Mouse (Mus musculus) frontal cortex, postnatal 36 days (tissue): ENCODE measurements at regions not wholly inside any gene's neighbourhood (a gene's known extent, or its start where the extent isn't known, plus 50 kb on each side); places are given as distances from the start of the nearest gene placed in this dataset.
A peak's percentile ranks its signal among the peaks of the same experiment; 100 is the strongest.

Source experiments
- DNase-seq, 2 experiments: peaks; one replicate each; pipeline ENCODE4 v3.0.0; 2022; ENCODE audit warnings: low spot score in 2 of 2

GRCm38 (mm10) chr3:34593279-34593678 is 56.9 kb upstream of the Sox2 start:
- no peak for DNase-seq

- DNase-seq, result no peak
These were observed 72.2 kb upstream of the Sox2 start for GRCm38 (mm10) chr3:34577896-34578530.

GRCm38 (mm10) chr3:34577115-34577514 is 73.1 kb upstream of the Sox2 start:
- DNase-seq, result no peak

GRCm38 (mm10) chr3:34576159-34576558 is 74.0 kb upstream of the Sox2 start:
- DNase-seq, result no peak

GRCm38 (mm10) chr3:34574711-34575350 is 75.4 kb upstream of the Sox2 start:
- no peak for DNase-seq

- DNase-seq, result no peak
These were observed 76.9 kb upstream of the Sox2 start for GRCm38 (mm10) chr3:34573312-34573711.

- DNase-seq, result peak; percentile 73 to 91
These were observed 78.1 kb upstream of the Sox2 start for GRCm38 (mm10) chr3:34572081-34572480.

- DNase-seq, result no peak
These were observed 78.6 kb upstream of the Sox2 start for GRCm38 (mm10) chr3:34571630-34572029.

- no peak for DNase-seq
These were observed 80.2 kb upstream of the Sox2 start for GRCm38 (mm10) chr3:34569998-34570397.

GRCm38 (mm10) chr3:34568086-34568650 is 82.0 kb upstream of the Sox2 start:
- no peak for DNase-seq

- DNase-seq, result no peak
These were observed 84.8 kb upstream of the Sox2 start for GRCm38 (mm10) chr3:34565386-34565785.

- no peak for DNase-seq
These were observed 87.3 kb upstream of the Sox2 start for GRCm38 (mm10) chr3:34562893-34563292.

- no peak for DNase-seq
These were observed 88.5 kb upstream of the Sox2 start for GRCm38 (mm10) chr3:34561709-34562108.

- DNase-seq, result no peak
These were observed 90.1 kb upstream of the Sox2 start for GRCm38 (mm10) chr3:34559841-34560703.

- DNase-seq, result no peak
These were observed 91.2 kb upstream of the Sox2 start for GRCm38 (mm10) chr3:34558821-34559520.

- no peak for DNase-seq
These were observed 97.5 kb upstream of the Sox2 start for GRCm38 (mm10) chr3:34552542-34553208.

- no peak for DNase-seq
These were observed 99.1 kb upstream of the Sox2 start for GRCm38 (mm10) chr3:34551069-34551468.

GRCm38 (mm10) chr3:34550189-34550588 is 100.0 kb upstream of the Sox2 start:
- DNase-seq, result no peak

- no peak for DNase-seq
These were observed 117.8 kb upstream of the Sox2 start for GRCm38 (mm10) chr3:34532451-34532850.

GRCm38 (mm10) chr3:34531836-34532235 is 118.4 kb upstream of the Sox2 start:
- DNase-seq, result no peak

- DNase-seq, result no peak
These were observed 122.7 kb upstream of the Sox2 start for GRCm38 (mm10) chr3:34527546-34527945.
